Mouse (Mus musculus): Measurements from ENCODE around the gene Arhgef15. TPM values are rescaled to one million over a fixed set of nuclear protein-coding genes. Genes with fewer than 3 reads are reported as not detected.

Gene Arhgef15
- polyA plus RNA-seq, 1 experiment from 2014 or later: 10.5 TPM

DNA sequence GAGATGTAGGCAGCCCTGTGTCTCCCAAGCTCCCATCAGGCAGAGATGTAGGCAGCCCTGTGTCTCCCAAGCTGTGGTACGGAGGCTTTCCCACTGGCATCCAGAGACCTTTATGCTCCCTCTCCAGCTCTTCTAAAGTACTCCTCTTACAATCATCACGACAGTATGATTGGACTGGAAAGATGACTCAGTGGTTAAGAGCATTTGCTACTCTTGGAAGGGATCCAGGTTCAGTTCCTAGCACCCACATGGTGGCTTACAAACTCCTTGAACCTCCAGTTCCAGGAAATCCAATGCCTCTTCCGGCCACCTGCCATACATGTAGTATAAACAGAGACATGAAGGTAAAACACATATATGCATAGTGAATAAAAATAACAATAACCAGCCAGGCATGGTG, 4.3 kb upstream of the Arhgef15 start:
- no peak for DNase-seq (ENCODE audit: low spot score)
- H3K27me3 ChIP-seq (ENCODE audit: insufficient read depth, poor library complexity, severe bottlenecking): peaks cover 14% of the 10 kb centered on the region
- H3K9me3 ChIP-seq: no peaks in the 10 kb centered on the region
- WGBS: 72% methylated on average over 3 of the region's 3 CpGs
- H3K4me3 ChIP-seq: no peak overlapping the region
- no peak overlapping the region for H3K27ac ChIP-seq
- no peaks in the 10 kb centered on the region for H3K36me3 ChIP-seq
- peaks cover 5% of the 10 kb centered on the region for H3K4me1 ChIP-seq

GRCm38 (mm10) chr11:68957971-68958370, 691 bp upstream of the Arhgef15 start:
- WGBS: 78% methylated on average over 1 of the region's 1 CpGs
- peaks cover 38% of the 10 kb centered on the region for H3K4me1 ChIP-seq
- H3K27me3 ChIP-seq (ENCODE audit: insufficient read depth, poor library complexity, severe bottlenecking): peaks cover 50% of the 10 kb centered on the region
- H3K9me3 ChIP-seq: no peaks in the 10 kb centered on the region
- H3K4me3 ChIP-seq: no peak overlapping the region
- peaks cover 3% of the 10 kb centered on the region; the same call in 1 of the 2 replicates for H3K36me3 ChIP-seq
- DNase-seq (ENCODE audit: low spot score): no peak
- 0 out of 2 replicates have a peak overlapping the region, but pooled peaks have one; percentile 78 for H3K27ac ChIP-seq

DNA sequence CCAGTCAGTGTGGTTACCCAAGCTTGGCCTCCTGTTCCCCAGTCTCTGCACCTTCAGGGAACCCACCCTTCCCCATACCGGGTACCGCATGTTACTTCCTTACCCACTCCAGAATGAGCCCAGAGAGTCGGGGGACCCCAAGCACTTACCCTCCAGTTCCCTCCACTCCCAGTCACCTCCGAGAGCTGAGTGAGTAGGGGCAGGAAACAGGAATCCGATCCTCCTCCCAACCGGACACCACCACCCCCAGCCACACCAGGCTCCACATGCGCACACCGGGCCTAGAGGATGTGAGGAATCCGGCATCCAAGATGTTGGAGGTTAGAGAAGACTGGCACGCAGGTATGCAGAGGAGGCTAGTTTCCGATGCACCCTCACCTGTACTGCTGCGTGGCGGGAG, 583 bp downstream of the Arhgef15 start:
- H3K27ac ChIP-seq: peak overlapping the region; percentile 78

GRCm38 (mm10) chr11:68956107-68956506, 1.2 kb downstream of the Arhgef15 start:
- Histone ChIP-seq H3K9me3 (no peaks in the 10 kb centered on the region), H3K27ac (peak overlapping the region; percentile 78), H3K36me3 (peaks cover 8% of the 10 kb centered on the region; the same call in 1 of the 2 replicates), H3K4me1 (peaks cover 48% of the 10 kb centered on the region), H3K4me3 (peak overlapping the region; percentile 45), H3K27me3 (ENCODE audit: insufficient read depth, poor library complexity, severe bottlenecking) (peaks cover 62% of the 10 kb centered on the region)
- WGBS: 15% methylated on average over 3 of the region's 3 CpGs
- DNase-seq (ENCODE audit: low spot score): no peak

More for the DNA sequence above, 583 bp downstream of the Arhgef15 start:
- WGBS: 14% methylated on average over 13 of the region's 13 CpGs
- DNase-seq (ENCODE audit: low spot score): no peak
- Histone ChIP-seq H3K4me3 (peak overlapping the region; percentile 45), H3K27me3 (ENCODE audit: insufficient read depth, poor library complexity, severe bottlenecking) (peaks cover 56% of the 10 kb centered on the region), H3K4me1 (peaks cover 43% of the 10 kb centered on the region), H3K9me3 (no peaks in the 10 kb centered on the region), H3K36me3 (peaks cover 6% of the 10 kb centered on the region; the same call in 1 of the 2 replicates)

- H3K4me3 ChIP-seq: peak overlapping the region; percentile 60
- H3K36me3 ChIP-seq: peaks cover 8% of the 10 kb centered on the region; the same call in 1 of the 2 replicates
- H3K4me1 ChIP-seq: peaks cover 49% of the 10 kb centered on the region
- no peak for DNase-seq (ENCODE audit: low spot score)
- 69% methylated on average over 5 of the region's 5 CpGs for WGBS
- H3K27me3 ChIP-seq (ENCODE audit: insufficient read depth, poor library complexity, severe bottlenecking): peaks cover 64% of the 10 kb centered on the region
- peak overlapping the region; percentile 69 for H3K27ac ChIP-seq
- no peaks in the 10 kb centered on the region for H3K9me3 ChIP-seq
These were observed 1.8 kb downstream of the Arhgef15 start for GRCm38 (mm10) chr11:68955473-68955872.

GRCm38 (mm10) chr11:68954408-68954807, 2.9 kb downstream of the Arhgef15 start:
- Histone ChIP-seq H3K9me3 (no peaks in the 10 kb centered on the region), H3K4me1 (peaks cover 49% of the 10 kb centered on the region), H3K27me3 (ENCODE audit: insufficient read depth, poor library complexity, severe bottlenecking) (peaks cover 64% of the 10 kb centered on the region), H3K27ac (peak overlapping the region; percentile 69), H3K4me3 (peak overlapping the region; percentile 60), H3K36me3 (peaks cover 11% of the 10 kb centered on the region; the same call in 1 of the 2 replicates)
- DNase-seq (ENCODE audit: low spot score): no peak
- 2% methylated on average over 17 of the region's 17 CpGs for WGBS

DNA sequence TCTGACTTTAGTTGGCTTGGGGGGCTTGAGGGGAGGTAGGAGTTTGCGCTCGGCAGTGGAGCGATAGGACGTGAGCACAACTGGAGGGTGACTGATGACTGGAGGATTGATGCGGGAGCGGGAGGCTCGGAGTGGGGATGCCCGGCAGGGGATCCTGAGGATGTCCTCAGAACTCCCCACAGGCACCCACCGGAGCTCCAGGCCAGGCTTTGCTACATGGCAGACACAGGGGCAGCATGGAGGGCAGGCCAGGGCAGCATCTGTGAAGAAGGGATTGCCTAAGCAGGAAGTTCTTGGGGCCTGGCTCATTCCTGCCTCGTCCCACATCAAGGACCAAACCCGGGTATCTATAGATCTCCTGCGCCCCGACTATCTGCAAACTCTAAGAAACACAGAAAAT, 3.4 kb downstream of the Arhgef15 start:
- Histone ChIP-seq H3K9me3 (no peaks in the 10 kb centered on the region), H3K27ac (no peak overlapping the region), H3K4me1 (peaks cover 49% of the 10 kb centered on the region), H3K4me3 (peak overlapping the region; percentile 60), H3K36me3 (peaks cover 11% of the 10 kb centered on the region; the same call in 1 of the 2 replicates), H3K27me3 (ENCODE audit: insufficient read depth, poor library complexity, severe bottlenecking) (peaks cover 64% of the 10 kb centered on the region)
- 8% methylated on average over 13 of the region's 13 CpGs for WGBS
- no peak for DNase-seq (ENCODE audit: low spot score)

GRCm38 (mm10) chr11:68947542-68947993, 9.7 kb downstream of the Arhgef15 start:
- 0 out of 2 replicates have a peak overlapping the region, but pooled peaks have one; percentile 57 for H3K27ac ChIP-seq
- H3K4me1 ChIP-seq: peaks cover 33% of the 10 kb centered on the region
- H3K36me3 ChIP-seq: peaks cover 26% of the 10 kb centered on the region; the same call in 1 of the 2 replicates
- no peaks in the 10 kb centered on the region for H3K9me3 ChIP-seq
- H3K4me3 ChIP-seq: peak overlapping the region; percentile 53
- no peak for DNase-seq (ENCODE audit: low spot score)
- 15% methylated on average over 12 of the region's 12 CpGs for WGBS
- H3K27me3 ChIP-seq (ENCODE audit: insufficient read depth, poor library complexity, severe bottlenecking): peaks cover 33% of the 10 kb centered on the region

DNA sequence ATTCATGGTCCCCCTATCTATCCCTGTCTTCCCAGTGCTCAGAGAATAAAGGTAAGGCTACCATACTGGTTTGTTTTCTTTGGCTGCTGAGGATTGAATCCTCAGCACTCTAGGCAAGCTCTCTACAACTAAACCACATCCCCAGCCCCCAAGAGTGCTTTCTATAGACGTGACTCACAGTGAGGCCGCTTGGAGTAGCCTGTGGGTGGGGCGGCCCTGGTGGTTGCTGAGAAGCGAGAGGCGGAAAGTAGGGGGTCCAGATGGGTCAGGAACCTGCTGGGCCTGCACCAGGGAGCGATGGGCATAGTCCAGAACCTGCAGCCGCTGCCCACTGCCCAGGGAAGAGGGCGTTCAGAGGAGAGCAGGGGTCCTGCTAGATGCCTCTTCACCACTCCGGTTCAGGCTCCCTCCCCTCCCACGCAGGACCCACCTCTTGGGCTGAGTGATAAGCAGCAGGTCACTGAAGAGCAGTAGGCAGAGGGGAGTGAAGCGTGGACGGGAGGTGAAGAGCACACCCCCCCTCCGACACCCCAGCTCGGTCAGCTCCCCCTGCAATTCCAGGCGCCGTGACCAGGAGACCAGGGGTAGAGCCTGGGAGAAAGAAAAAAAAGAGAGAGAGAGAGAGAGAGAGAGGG, 10.4 kb downstream of the Arhgef15 start:
- 19% methylated on average over 14 of the region's 16 CpGs for WGBS
- Histone ChIP-seq H3K27me3 (ENCODE audit: insufficient read depth, poor library complexity, severe bottlenecking) (peaks cover 31% of the 10 kb centered on the region), H3K4me3 (peak overlapping the region; percentile 53), H3K4me1 (peaks cover 34% of the 10 kb centered on the region), H3K27ac (peak overlapping the region; percentile 57; the same call in 1 of the 2 replicates), H3K9me3 (no peaks in the 10 kb centered on the region), H3K36me3 (peaks cover 25% of the 10 kb centered on the region; the same call in 1 of the 2 replicates)
- no peak for DNase-seq (ENCODE audit: low spot score)

- peaks cover 21% of the 10 kb centered on the region; the same call in 1 of the 2 replicates for H3K36me3 ChIP-seq
- 92% methylated on average over 4 of the region's 4 CpGs for WGBS
- DNase-seq (ENCODE audit: low spot score): no peak
- H3K9me3 ChIP-seq: no peaks in the 10 kb centered on the region
- peaks cover 26% of the 10 kb centered on the region for H3K4me1 ChIP-seq
- H3K27me3 ChIP-seq (ENCODE audit: insufficient read depth, poor library complexity, severe bottlenecking): peaks cover 22% of the 10 kb centered on the region
- no peak overlapping the region for H3K4me3 ChIP-seq
- no peak overlapping the region for H3K27ac ChIP-seq
These were observed 11.3 kb downstream of the Arhgef15 start for GRCm38 (mm10) chr11:68946001-68946400.

GRCm38 (mm10) chr11:68945245-68945644, 12.0 kb downstream of the Arhgef15 start:
- Histone ChIP-seq H3K36me3 (peaks cover 21% of the 10 kb centered on the region; the same call in 1 of the 2 replicates), H3K27me3 (ENCODE audit: insufficient read depth, poor library complexity, severe bottlenecking) (peaks cover 20% of the 10 kb centered on the region), H3K27ac (no peak overlapping the region), H3K4me3 (no peak overlapping the region), H3K4me1 (peaks cover 30% of the 10 kb centered on the region), H3K9me3 (no peaks in the 10 kb centered on the region)
- WGBS: 72% methylated on average over 2 of the region's 2 CpGs
- DNase-seq (ENCODE audit: low spot score): no peak

GRCm38 (mm10) chr11:68942731-68943130, 14.5 kb downstream of the Arhgef15 start:
- WGBS: 73% methylated on average over 8 of the region's 8 CpGs
- H3K4me1 ChIP-seq: peaks cover 32% of the 10 kb centered on the region
- H3K9me3 ChIP-seq: no peaks in the 10 kb centered on the region
- H3K27me3 ChIP-seq (ENCODE audit: insufficient read depth, poor library complexity, severe bottlenecking): peaks cover 20% of the 10 kb centered on the region
- no peak overlapping the region for H3K27ac ChIP-seq
- H3K4me3 ChIP-seq: no peak overlapping the region
- peaks cover 18% of the 10 kb centered on the region; the same call in 1 of the 2 replicates for H3K36me3 ChIP-seq
- no peak for DNase-seq (ENCODE audit: low spot score)

DNA sequence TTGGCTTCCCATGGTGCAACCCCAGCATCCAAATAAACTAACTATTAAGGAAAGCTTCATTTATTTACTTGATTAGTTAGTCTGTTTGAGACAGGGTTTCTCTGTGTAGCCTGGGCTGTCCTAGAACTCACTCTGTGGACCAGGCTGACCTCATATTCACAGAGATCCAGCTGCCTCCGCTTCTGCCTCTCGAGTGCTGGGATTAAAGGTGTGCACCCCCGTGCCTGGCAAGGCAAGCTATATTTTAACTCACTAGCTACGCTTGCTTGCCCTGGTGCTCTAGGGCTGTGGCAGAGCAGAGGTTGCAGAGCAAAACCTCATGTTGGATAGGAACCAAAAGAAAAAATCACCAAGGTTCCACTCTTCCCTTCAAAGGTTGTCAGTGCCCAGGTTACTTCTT, 16.8 kb downstream of the Arhgef15 start:
- WGBS: 62% methylated on average over 4 of the region's 4 CpGs

More for the DNA sequence above, 16.8 kb downstream of the Arhgef15 start:
- Histone ChIP-seq H3K4me1 (peaks cover 18% of the 10 kb centered on the region; the same call in 1 of the 2 replicates), H3K9me3 (no peaks in the 10 kb centered on the region), H3K4me3 (peak overlapping the region; percentile 59), H3K36me3 (peaks cover 13% of the 10 kb centered on the region; the same call in 1 of the 2 replicates), H3K27me3 (ENCODE audit: insufficient read depth, poor library complexity, severe bottlenecking) (no peaks in the 10 kb centered on the region), H3K27ac (peak overlapping the region; percentile 87; the same call in 1 of the 2 replicates)
- no peak for DNase-seq (ENCODE audit: low spot score)
